Mouse (Mus musculus) ES-Bruce4 (cell line): ENCODE data around the gene Svop.

ENCODE experiments used
- CTCF ChIP-seq: IDR thresholded peaks from one replicate; pipeline ENCODE4 v1.8.1; 2011; ENCODE audit warnings: low read depth, low read length
- POLR2A ChIP-seq: IDR thresholded peaks from one replicate; pipeline ENCODE4 v1.8.1; 2011; ENCODE audit warnings: low read length; ENCODE audit not compliant: insufficient read depth

DNA sequence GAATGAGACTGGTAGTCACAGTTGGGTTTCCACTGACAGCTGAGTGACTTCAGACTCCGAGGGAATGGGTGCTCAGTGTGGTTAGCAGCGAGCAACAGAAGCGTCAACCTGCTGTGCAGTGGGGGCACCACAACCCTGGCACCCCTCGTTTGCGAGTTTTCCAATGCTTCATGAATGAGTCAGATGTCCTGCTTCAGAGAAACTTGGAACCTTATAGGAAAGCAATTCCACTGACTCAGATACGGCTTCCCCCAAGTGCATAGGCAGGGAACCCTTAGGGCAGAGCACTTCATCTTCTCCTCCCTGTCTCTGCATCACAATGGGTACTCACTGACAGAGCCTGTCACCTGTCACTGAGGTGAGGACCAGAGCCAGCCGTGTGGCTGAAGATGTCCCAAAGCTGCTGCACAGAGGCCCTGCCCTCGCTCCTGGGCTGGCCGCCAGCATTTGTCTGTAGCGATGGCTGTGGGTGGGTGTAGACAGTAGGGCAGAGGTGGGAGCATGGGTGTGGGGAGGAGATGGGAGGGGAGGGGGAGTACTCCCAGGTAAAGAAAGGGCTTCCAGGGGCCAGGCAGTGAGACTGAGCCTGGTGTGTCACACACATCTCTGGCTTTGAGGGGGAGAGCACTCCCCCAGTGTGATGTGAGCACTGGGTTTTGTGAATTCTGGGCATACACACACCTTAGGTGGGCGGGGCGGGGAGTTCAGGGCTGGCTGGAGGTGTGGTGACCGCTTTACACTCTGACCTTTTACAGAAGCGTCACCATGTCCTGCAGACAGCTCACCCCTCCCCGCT lies 46.3 kb upstream of the Svop start:
- TF ChIP-seq CTCF (no peak), POLR2A (no peak)
